Mouse (Mus musculus) midbrain, embryonic 12.5 days (tissue): ENCODE measurements around the gene Il17c. TPM values are rescaled to one million over a fixed set of nuclear protein-coding genes. Genes with fewer than 3 reads are reported as not detected.

Experiments
- ATAC-seq: fragments of 200-750 bp; cut with Nextera tagmentation; 2 replicates; pipeline ENCODE4 v1.8.0; 2017; ENCODE audit warnings: low read depth, moderate TSS enrichment, moderate library complexity; ENCODE audit not compliant: low FRiP score
- H3K27ac ChIP-seq: fragments of 300-500 bp; sonication (generic); replicated peaks from 2 replicates; pipeline ENCODE4 v1.5.1; 2016; ENCODE audit warnings: mild to moderate bottlenecking
- H3K27me3 ChIP-seq: fragments of 300-500 bp; sonication (generic); 2 replicates; pipeline ENCODE4 v1.6.1; 2016; ENCODE audit warnings: mild to moderate bottlenecking
- H3K36me3 ChIP-seq: fragments of 300-500 bp; sonication (generic); 2 replicates; pipeline ENCODE4 v1.6.1; 2016
- H3K4me1 ChIP-seq: fragments of 300-500 bp; sonication (generic); 2 replicates; pipeline ENCODE4 v1.6.1; 2016
- H3K4me2 ChIP-seq: fragments of 300-500 bp; sonication (generic); replicated peaks from 2 replicates; pipeline ENCODE4 v1.6.1; 2016; ENCODE audit warnings: mild to moderate bottlenecking, moderate library complexity
- H3K4me3 ChIP-seq: fragments of 300-500 bp; sonication (generic); 2 replicates; pipeline ENCODE4 v1.5.1; 2016; ENCODE audit warnings: mild to moderate bottlenecking
- H3K9ac ChIP-seq: fragments of 300-500 bp; sonication (generic); replicated peaks from 2 replicates; pipeline ENCODE4 v1.6.1; 2016; ENCODE audit warnings: mild to moderate bottlenecking, moderate library complexity
- H3K9me3 ChIP-seq: fragments of 300-500 bp; sonication (generic); 2 replicates; pipeline ENCODE4 v1.6.1; 2016; ENCODE audit warnings: mild to moderate bottlenecking
- WGBS: fragments of 180-500 bp; shearing (Covaris S2); methylation state at CpG from one replicate; pipeline ENCODE4 v1.1.7; 2016; 5-methylcytosine and 5-hydroxymethylcytosine counted together
- microRNA-seq: library from miRNA; unstranded; fragments of <30 nt; microRNA quantifications from one replicate; pipeline ENCODE4, GENCODE M21; 2017
- polyA plus RNA-seq: library from polyadenylated mRNA; unstranded; fragments of >200 nt; fragmentation: Nextera tagmentation; extraction: Ambion mirVana; gene quantifications from 2 replicates; pipeline ENCODE4 v1.2.1, GENCODE M21; 2016

Il17c gene
- polyA plus RNA-seq, 1 experiment from 2014 or later = not detected

GRCm38 (mm10) chr8:122463651-122464640 lies 42.1 kb downstream of the Il17c start:
- 69% methylated on average over 12 of the region's 12 CpGs for WGBS
- Histone ChIP-seq H3K27me3 (peaks cover 43% of the 10 kb centered on the region), H3K4me3 (no peak overlapping the region), H3K9me3 (no peaks in the 10 kb centered on the region), H3K9ac (no peak overlapping the region), H3K4me1 (peaks cover 11% of the 10 kb centered on the region), H3K4me2 (no peak overlapping the region), H3K36me3 (peaks cover 34% of the 10 kb centered on the region), H3K27ac (no peak overlapping the region)
- no peak for ATAC-seq

DNA sequence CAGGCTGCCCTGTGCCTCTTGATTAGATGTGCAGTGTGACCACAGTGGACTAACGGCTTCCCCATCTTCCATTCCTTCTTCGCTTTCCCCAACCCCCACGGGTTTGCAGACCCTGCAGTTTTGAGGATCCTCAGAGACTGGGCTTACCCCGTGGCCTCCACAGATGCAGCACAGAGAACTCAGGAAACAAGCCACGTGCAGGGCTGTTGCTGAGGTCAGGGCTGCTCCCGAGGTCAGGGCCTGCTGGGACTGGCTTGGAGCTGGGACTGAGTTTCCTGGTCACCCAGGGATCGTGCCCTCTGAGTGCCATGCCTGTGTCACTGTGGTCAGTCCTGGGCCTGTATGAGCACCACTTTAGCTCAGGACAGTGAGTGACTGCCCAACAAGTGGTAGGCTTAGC lies 43.2 kb downstream of the Il17c start:
- Histone ChIP-seq H3K9ac (no peak overlapping the region), H3K4me3 (no peak overlapping the region), H3K9me3 (no peaks in the 10 kb centered on the region), H3K27me3 (peaks cover 33% of the 10 kb centered on the region), H3K27ac (no peak overlapping the region), H3K4me1 (peaks cover 10% of the 10 kb centered on the region), H3K4me2 (no peak overlapping the region), H3K36me3 (peaks cover 44% of the 10 kb centered on the region)
- 73% methylated on average over 7 of the region's 7 CpGs for WGBS
- no peak for ATAC-seq

- Histone ChIP-seq H3K4me2 (no peak overlapping the region), H3K4me1 (no peaks in the 10 kb centered on the region), H3K27me3 (peaks cover 4% of the 10 kb centered on the region), H3K9me3 (no peaks in the 10 kb centered on the region), H3K36me3 (peaks cover 54% of the 10 kb centered on the region), H3K27ac (no peak overlapping the region), H3K4me3 (no peak overlapping the region), H3K9ac (no peak overlapping the region)
- no peak for ATAC-seq
- 94% methylated on average over 13 of the region's 13 CpGs for WGBS
Observed at GRCm38 (mm10) chr8:122467816-122468215, 46.0 kb downstream of the Il17c start.

DNA sequence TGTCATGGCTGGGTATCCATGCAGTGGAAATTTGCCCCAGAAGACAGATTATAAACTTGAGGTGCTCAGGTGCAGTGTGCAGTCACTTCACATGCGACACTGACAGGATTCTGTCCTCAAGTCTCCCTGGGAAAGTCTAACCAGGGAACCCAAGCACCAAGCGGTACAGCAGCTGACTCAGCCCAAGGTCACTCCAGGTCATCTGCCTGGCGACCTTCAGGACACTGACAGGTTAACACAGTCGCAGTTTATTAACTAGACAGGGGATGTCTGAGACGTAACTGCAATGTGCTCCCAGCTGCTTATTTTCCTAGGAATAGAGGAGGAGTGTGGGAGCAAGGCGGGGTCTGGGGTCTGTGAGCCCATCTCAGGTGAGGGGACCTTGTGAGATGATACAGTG lies 47.6 kb downstream of the Il17c start:
- no peaks in the 10 kb centered on the region for H3K27me3 ChIP-seq
- 81% methylated on average over 6 of the region's 6 CpGs for WGBS
- H3K4me3 ChIP-seq = no peak overlapping the region
- H3K27ac ChIP-seq = no peak overlapping the region
- H3K4me2 ChIP-seq = no peak overlapping the region
- H3K9ac ChIP-seq = no peak overlapping the region
- ATAC-seq = no peak
- H3K9me3 ChIP-seq = no peaks in the 10 kb centered on the region
- H3K4me1 ChIP-seq = 0 out of 2 replicates have a peak, but pooled peaks cover 1% of the 10 kb centered on the region
- H3K36me3 ChIP-seq = peaks cover 65% of the 10 kb centered on the region

DNA sequence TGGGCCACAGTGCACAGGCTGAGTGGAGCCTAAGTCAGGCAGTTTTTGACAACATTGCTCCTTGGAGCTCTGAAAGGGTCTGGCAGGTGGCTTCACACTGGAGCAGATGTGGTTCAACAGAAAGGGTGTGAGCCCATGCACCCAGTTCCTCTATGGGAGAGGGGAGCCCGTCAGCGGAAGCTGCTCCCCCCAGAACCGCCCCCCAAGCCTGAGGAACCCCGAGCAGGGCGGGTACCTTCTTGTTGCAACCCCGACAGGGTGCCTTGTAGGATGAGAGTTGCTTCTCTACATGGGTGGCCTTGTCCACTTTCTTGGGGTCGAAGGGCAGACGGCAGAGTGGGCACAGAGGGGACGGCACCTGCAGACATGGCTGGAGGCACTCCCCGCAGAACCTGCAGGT lies 48.1 kb downstream of the Il17c start:
- ATAC-seq = no peak
- H3K27ac ChIP-seq = no peak overlapping the region
- H3K4me2 ChIP-seq = no peak overlapping the region
- peaks cover 6% of the 10 kb centered on the region for H3K4me1 ChIP-seq
- WGBS = 88% methylated on average over 10 of the region's 10 CpGs
- no peak overlapping the region for H3K4me3 ChIP-seq
- H3K27me3 ChIP-seq = no peaks in the 10 kb centered on the region
- no peaks in the 10 kb centered on the region for H3K9me3 ChIP-seq
- H3K36me3 ChIP-seq = peaks cover 65% of the 10 kb centered on the region
- H3K9ac ChIP-seq = no peak overlapping the region

DNA sequence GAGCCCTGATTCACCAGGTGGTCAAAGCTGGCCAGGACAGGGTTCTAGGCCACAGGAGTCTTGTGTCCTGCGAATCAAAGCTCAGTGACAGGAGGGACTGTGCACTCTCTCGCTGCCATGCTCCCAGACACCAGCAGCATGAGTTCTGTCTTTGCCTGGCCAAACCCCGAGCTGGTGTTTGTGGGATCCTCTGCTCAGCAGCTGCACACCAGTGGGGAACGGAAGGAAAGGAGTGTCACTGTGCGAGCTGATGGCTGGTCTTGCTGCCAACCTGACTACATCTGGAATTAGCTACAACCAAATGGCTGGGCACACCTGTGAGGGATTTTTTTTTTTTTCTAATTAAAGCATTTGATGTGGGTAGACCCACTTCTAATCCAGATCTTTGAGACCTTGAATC lies 48.9 kb downstream of the Il17c start:
- Histone ChIP-seq H3K27ac (no peak overlapping the region), H3K27me3 (no peaks in the 10 kb centered on the region), H3K4me2 (no peak overlapping the region), H3K4me1 (peaks cover 9% of the 10 kb centered on the region), H3K36me3 (peaks cover 63% of the 10 kb centered on the region), H3K9me3 (no peaks in the 10 kb centered on the region), H3K4me3 (no peak overlapping the region), H3K9ac (no peak overlapping the region)
- 91% methylated on average over 5 of the region's 5 CpGs for WGBS
- ATAC-seq = no peak

Small RNA genes lying within 50 kb of the gene (microRNA-seq; reads per million reads assigned to microRNA genes)
- not detected for gene Gm24366

Other genes with a start within 250 kb of the Il17c start
- 3.0 TPM in 2 replicates for gene Zfpm1, start 139.9 kb upstream of the Il17c start, polyA plus RNA-seq
- gene Trhr2, start 61.3 kb upstream of the Il17c start, polyA plus RNA-seq = not detected in 2 replicates
- 68.3 and 74.0 TPM in 2 replicates for gene Zc3h18, start 45.4 kb upstream of the Il17c start, polyA plus RNA-seq
- 58.2 and 63.7 TPM in 2 replicates for gene Cyba, start 10.9 kb downstream of the Il17c start, polyA plus RNA-seq
- 45.8 and 47.4 TPM in 2 replicates for gene Mvd, start 21.4 kb downstream of the Il17c start, polyA plus RNA-seq
- gene Snai3, start 38.7 kb downstream of the Il17c start, polyA plus RNA-seq = not detected in 2 replicates
- 36.7 and 37.7 TPM in 2 replicates for gene Rnf166, start 54.0 kb downstream of the Il17c start, polyA plus RNA-seq
- gene Ctu2, start 54.1 kb downstream of the Il17c start, polyA plus RNA-seq = 65.1 and 66.8 TPM in 2 replicates
- 5.0 and 8.0 TPM in 2 replicates for gene Piezo1, start 129.3 kb downstream of the Il17c start, polyA plus RNA-seq
- 30.0 and 34.7 TPM in 2 replicates for gene Cdt1, start 146.0 kb downstream of the Il17c start, polyA plus RNA-seq
- gene Aprt, start 154.9 kb downstream of the Il17c start, polyA plus RNA-seq = 157 and 160 TPM in 2 replicates
- 4.9 and 5.7 TPM in 2 replicates for gene Galns, start 189.4 kb downstream of the Il17c start, polyA plus RNA-seq
- 50.4 and 57.5 TPM in 2 replicates for gene Trappc2l, start 189.6 kb downstream of the Il17c start, polyA plus RNA-seq
- not detected in 2 replicates for gene Pabpn1l, start 200.7 kb downstream of the Il17c start, polyA plus RNA-seq